Mouse (Mus musculus) MN1 (cell line): ENCODE measurements around the gene C1ra.
"Not testable (repeated sequence)": the region's sequence is repeated elsewhere in the genome, so short reads cannot be mapped to it uniquely, and the experiment has no call there.

Source experiments
- DNase-seq: peaks from one replicate; pipeline ENCODE4 v3.0.0-alpha.2; 2016; ENCODE audit warnings: low spot score

The C1ra gene

DNA sequence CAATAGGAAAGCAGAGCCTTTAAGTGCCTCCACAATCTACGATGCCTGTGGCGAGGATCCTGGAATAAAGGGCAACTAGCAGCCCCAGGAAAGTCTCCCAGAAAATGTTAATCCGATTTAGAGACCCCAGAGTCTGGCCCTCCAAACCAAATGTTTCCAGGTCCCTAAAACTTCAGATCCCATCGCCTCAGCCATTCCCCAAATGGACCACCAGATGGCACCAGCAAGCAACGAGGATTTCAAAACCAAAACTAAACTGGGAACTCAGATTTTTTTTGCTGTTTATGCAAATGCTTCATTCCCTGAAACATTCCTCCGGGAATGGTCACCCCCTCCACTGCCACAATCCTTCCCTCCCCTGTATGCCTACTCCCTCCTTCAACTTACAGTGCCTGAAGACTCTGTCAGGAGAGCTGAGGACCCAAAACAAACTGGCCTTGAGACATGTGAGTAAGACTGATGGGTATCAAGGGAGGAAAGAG, at the start of gene C1ra:
Gene C1ra, plus strand, starts transcription at position 51 of the 482 bp plus-strand sequence.
- peak; percentile 58 for DNase-seq

DNA sequence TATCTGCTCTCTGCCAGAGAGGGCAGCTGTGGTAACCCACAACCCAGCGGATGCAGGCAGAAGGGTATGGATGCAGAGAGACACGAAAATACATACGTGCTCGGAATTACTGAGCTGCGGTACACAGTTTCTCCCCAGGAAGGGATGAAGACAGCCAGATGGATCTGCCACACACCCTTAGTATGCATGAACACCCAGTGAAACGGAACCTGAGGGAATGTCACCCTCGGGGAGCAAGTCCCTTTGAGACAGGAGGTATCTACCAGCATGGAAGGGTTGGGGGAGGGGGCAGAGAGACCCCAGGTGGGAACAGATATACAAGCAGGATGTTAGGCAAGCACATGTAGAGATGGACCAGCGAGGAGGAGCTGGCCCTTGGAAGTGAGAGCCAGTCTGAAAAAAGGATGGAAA, 48.3 kb upstream of the C1ra start:
- no peak for DNase-seq

DNA sequence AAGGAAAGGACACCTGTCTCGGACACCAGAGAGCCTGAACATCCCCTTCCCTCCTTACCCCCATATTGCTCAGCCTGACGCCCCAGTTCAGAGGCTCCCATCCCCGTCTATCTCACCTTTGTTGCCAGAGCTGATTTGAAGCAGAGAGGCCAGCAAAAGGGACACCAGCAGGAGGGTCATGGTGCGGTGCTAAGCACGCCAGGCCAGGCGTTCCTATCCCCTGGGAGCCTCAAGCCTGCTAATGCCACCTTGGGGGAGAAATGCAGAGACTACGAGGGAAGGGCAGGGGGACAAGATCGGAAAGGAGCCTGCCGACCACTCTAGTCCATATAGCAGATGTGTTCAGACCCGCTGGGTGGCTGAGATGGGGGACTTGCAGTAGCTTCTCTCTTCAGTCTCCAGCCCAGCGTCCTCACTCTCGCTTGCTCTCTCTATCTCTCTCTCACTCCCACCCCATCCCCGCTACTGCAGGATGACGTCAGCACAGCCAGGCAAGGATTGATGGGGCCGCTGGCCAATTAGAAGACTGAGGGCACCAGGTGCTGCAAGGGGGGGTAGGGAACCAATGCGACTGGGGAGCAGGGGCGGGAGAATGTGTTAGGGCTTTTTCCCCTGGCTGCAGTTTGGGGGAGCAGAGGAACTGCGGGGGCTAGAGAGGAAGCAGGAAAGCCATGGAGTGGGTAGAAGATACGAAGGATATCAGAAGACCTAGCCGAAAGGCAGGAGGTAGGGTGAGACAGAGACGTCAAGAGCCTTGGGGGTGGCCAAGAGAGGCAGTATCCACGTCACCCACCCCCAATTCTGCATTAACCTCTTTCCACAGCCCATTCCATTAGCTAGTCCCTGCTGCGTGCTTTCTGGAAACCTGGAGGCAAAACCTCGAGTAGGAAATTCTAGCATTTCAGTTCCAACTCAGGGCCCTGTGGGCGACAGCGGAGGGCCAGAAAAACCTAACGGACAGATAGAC, 47.6 kb upstream of the C1ra start, which contains the start of gene Clstn3:
Gene Clstn3, minus strand, starts transcription at position 490 of the 967 bp plus-strand sequence.
- peak; percentile 62 for DNase-seq

DNA sequence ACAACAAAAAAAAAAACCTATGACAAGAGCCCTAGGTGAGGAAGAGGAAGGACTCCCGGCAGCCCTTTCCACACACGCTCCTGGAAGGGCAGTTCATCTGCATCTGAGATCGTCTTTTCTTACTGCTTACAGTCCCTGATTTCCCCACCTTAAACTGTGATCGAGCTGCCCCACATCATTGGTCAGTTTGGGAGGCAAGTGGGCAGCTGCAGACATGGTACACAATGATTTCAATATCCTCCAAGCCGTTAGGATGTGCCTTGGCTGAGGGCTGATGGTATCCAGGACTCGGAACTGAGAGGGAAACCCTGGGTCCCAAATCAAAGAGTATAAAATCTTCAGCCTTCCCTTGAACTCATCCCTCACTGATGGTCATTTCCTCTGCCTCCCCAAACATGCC, 46.9 kb upstream of the C1ra start:
- no peak for DNase-seq

DNA sequence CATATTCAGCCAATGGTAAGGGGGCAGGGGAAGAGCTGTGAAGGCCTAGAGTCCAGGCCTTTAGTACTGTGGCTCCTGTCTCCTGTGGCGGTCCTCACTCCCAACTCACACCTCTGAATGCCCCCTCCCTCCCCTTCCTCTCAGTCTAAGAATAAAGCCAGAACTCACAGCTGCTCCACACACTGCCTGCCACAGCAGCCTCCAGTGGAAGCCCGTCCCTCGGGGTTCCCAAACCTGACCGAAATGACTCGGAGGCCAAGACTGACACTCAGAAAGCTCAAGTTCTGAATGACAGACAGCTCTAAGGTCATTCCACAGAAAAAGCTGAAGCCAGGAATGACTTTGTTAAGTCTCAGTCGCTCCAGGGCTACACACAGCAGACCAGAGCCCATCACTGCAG, 46.5 kb upstream of the C1ra start:
- DNase-seq, result no peak

DNA sequence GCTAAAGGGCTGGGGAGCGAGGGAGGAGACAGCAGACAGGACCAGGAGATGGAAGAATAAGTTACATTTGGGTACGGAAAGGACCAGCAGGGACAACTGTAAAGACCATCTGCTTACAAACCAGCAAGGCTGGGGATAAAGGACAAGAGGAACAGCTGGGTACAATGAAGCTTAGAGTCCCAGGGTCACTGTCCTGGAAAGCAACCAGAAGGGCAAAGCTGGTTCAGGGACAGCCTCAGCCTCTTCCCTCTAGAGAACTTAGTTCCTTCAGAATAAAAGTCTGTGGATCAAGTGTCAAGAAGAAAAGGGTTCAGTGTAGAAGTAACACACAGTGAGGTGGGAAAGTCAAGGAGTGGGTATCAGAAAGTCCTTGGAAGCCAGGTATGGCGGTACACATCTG, 41.1 kb upstream of the C1ra start:
- no peak for DNase-seq

DNA sequence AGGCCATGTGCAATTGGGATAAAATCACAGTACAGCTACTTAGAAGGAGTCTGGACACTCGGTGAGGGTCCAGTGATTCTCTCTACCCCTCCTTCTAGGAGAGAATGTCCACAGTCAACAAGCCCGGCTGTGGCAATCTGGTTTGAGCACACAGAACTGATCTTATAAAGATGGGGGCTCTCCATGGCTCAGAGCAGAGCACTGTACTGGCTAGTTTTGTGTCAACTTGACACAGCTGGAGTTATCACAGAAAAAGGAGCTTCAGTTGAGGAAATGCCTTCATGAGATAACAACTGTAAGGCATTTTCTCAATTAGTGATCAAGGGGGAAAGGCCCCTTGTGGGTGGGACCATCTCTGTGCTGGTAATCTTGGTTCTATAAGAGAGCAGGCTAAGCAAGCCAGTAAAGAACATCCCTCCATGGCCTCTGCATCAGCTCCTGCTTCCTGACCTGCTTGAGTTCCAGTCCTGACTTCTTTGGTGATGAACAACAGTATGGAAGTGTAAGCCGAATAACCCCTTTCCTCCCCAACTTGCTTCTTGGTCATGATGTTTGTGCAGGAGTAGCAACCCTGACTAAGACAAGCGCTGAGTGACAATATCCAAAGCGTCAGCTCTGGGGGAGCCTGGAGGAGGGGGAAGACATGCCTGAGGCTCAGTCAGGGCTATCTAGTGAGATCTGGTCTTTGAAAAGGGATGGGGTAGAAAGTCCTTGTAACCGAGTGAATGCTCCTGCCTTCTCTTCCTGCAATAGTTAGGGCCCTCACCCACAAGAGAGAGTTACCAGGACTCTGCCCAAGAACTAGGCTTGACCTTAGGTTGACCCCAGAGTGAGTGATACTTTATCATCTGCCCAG, 40.2 kb upstream of the C1ra start:
- not testable (repeated sequence) for DNase-seq

DNA sequence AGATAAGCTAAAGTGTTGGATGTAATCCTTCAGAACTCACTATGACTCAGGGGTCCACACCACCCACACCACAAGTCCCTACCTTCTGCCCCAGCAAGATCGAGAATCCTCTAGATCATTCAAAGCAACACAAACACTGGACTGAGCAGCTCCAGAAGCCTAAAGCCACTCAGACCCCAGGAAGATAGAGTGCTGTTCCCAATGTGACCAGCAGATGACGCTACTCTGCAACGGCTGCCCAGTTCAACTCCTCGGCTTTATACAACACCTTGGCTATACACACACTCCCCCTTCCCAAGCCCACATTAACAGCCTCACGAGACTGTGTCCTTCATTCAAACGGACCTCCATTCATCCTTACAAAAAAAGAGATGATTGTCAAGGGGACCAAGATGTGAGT, 39.4 kb upstream of the C1ra start:
- DNase-seq, result no peak

DNA sequence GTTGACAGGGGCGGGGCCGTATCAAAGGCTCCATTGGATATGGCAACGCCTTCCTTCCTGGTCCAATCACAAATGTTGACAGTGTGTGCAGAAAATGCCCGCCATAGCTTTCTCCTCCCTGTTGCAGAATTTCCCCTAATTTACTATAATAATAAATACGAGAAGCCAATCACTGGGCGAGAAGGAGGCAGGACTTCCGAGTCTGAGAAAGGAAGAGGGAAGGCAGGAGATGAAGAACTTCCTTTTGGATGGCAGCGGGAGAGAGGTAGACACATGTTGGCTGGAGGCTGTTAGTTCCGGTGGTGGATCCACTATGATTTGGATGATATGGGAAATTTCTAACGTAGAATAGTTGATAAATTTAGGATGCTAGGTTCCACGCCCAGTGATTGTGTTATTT, 37.6 kb upstream of the C1ra start:
- DNase-seq, result peak; percentile 89

DNA sequence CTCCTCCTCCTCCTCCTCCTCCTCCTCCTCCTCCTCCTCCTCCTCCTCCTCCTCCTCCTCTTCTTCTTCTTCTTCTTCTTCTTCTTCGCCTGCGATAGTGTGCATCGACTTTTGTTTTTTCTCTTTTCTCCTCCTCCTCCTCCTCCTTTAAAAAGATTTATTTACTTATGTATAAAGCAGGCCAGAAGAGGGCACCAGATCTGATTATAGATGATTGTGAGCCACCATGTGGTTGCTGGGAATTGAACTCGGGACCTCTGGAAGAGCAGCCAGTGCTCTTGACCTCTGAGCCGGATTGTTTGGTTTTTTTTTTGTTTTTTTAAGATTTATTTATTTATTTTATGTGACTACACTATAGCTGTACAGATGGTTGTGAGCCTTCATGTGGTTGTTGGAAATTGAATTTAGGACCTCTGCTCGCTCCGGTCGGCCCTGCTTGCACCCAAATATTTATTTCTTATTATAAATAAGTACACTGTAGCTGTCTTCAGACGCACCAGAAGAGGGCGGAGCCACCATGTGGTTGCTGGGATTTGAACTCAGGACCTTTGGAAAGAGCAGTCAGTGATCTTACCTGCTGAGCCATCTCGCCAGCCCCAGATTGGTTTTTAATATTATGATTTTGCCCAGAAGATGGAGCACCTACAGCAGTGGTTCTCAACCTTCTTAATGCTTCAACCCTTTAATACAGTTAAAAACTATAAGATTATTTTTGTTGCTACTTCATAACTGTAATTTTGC, 36.7 kb upstream of the C1ra start:
- peak; percentile 28 for DNase-seq

DNA sequence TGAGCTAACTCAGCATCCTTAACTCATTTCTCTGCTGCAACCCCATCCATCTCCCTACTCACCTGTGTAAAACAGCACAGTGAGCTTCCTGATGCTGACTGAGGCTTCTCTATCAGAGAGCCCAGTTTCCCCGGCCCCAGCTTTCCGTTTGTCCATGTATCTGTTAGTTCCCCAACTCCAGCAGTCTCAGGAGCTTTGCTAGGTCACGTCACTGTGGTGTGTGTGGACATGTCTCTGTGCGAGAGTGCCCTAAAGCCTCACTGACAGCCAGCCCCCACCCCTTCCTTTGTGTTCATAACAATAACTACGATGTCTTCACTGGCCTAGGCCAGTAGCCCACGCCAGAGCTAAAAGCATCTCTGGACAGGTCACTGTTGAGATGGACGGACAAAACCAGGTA, 36.0 kb upstream of the C1ra start:
- DNase-seq, result no peak

DNA sequence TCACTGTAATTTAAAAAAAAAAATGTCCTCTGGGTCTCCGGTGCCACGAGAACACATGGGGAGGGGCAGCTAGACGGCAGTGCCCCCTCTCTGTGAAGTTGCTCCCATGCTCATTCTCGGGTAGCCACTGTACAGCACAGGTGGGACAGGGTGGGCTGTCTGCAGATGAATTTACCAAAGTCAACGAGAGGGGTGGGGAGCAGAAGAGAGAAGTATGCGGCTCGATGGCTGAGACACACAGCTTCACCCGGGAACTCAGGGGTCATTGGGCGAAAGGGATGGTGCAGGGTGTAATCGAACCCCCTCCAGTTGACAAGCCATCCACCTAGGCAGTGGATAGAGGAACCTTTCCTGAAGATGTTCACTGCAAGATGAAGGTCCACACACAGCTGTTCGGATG, 35.4 kb upstream of the C1ra start:
- no peak for DNase-seq

DNA sequence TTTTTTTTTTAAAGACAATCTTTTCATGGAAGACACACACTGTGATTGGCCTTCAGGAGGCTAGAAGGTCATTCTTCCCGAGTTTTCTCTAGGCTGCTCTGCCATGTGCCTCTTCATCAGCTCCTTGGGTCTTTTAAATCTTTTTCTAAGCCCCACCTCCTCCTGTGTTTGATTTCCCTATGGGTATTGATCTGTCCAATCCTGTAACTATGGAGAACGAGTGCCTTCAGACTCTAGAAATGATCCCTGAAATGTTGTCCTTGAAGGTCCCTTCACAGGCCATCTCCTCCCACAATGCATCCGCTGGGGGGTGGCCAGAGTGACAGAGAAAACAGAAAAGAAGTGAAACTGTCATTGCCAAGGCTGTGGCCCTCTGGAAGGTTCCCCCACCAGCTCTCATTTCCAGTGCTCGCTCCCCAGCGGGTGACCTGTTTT, 35.0 kb upstream of the C1ra start:
- no peak for DNase-seq

DNA sequence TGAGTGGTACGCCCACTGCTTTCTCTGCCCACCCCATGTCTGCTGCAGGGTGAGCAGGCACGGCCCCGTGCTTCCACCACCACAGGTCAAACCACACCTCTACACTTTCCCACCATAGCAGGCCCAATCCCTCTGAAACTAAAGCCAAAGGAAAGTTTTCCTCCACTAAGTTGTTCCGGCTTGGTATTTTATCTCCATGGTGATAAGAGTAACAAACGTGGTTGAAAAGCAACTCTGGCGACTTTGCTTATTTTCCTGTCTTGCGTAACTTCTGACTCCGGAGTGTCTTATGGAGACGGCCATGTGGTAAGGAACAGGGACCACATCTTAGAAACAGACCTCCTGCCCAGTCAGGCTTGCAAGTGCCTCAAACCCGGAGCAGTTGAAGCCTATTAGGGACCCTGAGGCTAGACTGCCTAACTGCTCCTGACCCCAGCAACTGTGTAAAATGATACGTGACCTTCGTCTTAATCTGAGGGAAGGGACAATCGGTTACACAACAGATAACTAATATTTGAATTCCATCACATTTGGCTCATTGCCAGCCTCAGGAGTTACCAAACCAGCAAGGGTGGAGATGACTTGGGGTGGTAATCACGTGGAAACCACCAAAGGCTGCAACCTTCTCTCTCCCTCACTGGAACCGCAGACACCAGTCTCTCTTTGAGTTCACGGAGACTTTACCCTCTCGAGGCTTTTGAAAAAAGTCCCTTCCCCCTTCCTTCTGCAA, 34.1 kb upstream of the C1ra start:
- DNase-seq, result peak; percentile 22

DNA sequence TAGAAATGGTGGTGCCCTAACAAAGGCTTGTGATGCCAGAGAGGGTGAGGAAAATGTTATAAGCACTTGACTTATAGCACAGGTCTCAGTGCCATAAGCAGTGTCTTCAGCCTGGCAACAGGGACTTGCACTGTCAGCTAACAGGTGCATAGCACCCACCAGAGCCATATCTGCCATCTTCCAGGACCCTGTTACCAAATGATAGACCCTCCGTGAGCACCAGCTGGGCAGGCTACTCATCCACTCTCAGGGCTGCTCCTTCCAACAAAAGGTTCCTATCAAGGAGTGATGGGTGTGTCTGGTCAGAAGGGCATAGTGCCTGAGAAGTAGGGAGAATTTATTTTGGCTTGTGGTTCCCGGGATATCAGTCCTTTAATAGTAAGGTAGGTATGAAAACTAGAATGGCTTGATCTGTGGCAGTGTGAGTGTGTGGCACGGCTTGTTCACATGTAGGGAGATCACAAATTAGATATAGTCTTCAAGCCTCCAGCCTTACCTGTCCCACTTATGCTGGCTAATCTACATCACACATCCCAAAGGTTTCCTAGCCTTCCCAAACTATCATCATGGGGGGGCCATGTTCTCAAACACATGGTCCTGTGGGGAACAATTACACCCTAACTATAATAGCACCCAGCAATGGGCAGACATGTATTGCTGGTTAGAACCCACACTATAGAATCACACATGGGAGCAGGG, 33.2 kb upstream of the C1ra start:
- no peak for DNase-seq

DNA sequence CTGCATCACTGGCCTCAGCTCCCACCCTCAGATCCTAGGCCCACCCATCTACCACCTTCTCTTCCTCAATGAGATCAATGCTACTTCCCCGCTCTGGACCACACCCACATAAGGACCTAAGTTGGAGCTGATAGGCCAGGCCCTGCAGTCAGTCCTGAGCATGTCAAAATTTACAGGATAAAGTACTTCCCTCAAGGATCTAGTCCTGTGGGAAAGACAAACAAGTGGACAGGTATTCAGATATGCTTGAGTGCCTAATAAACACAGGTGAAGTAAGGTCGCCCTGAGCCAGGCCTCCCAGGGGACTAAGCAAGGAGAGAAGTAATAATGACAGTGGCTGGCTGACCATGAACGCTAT, 32.7 kb upstream of the C1ra start:
- no peak for DNase-seq

DNA sequence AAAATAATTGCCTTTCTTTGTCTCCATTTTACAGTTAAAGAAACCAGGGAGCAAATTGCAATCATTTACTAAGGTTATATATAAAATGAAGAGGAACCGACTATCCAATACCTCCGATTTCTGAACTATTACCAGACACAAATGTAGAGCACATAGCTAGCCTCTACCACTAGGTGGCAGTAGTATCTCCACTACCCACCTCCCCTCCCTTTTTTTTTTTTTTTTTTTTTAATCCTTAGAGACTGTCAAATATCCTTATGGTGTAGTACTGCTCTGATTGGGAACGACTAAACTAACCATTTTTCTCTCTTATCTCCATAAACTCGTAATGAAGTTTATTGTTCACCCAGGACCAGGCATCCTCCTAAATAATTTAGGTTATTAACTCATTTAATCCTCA, 31.9 kb upstream of the C1ra start:
- peak; percentile 79 for DNase-seq

DNA sequence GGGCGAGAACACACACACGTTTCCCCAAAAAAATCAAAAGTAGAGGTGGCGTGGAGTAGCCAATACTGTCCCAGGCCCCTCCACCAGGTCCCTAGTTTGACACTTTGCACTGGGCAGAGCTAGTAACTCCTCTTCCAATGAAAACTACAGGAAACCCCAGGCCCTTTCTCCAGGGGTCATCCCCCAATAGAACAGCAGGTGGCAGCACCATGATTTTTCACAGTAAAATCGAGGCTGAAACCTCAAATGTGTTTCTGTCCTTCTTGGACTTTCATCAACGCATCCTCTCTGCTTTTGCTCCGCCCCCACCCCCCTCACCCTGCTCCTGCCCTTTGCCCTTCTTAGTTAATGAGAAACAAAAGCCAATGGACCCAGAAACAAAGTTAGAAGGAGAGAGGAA, 30.6 kb upstream of the C1ra start:
- DNase-seq, result peak; percentile 75

DNA sequence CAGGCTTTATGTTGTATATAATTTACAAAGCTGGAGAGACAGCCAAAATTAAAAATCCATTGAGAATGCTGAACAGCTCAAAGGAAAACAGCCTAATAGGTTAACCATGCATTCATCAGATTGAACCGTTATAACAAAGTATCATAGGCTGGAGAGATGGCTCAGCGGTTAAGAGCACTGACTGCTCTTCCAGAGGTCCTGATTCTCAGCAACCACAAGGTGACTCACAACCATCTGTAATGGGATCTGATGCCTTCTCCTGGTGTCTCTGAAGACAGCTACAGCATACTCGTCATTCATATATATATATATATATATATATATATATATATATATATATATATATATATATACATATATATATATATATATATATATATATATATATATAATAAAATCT, 28.4 kb upstream of the C1ra start:
- not testable (repeated sequence) for DNase-seq

DNA sequence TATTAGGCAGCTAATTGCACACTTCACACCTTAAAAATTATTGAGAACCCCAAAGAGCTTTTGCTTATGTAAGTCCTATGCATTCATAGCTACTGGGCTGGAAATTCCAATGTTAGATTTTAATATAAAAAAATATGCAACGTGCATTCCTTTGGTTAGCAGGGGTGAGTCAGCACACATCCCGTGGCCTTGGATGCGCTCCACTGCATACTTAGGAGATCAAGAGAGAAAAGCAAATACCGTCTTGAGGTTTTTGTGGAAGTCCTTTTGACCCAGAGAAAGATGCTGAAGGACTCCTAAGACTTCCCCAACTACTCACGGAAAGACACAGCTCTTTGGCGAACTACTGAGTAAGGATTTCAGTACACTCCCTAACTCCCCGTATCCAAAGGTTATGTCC, 27.4 kb upstream of the C1ra start:
- no peak for DNase-seq
